Comparison of ENCODE assay signal across 8 mouse cellular contexts in genomic region chr16:94370915-94371300, GRCm38 (mm10). TPM values are rescaled to one million over a fixed set of nuclear protein-coding genes. Genes with fewer than 3 reads are reported as not detected.
A peak's percentile ranks its signal among the peaks of the same experiment; 100 is the strongest.
DNase-seq lines count a peak whose midpoint lies in the region; ATAC-seq and TF ChIP-seq lines count a peak whose summit lies in the region.

No protein-coding gene starts in this region.

- peak; percentile 78 for ATAC-seq in intestine, embryonic 14.5 days (replicated peaks; ENCODE audit: low FRiP score, low TSS enrichment, low read depth)
- ATAC-seq in limb, embryonic 15.5 days (ENCODE audit: insufficient number of reproducible peaks, low FRiP score, low TSS enrichment, low read depth), result peak; percentile 83
- peak; percentile 79 for ATAC-seq in midbrain, embryonic 15.5 days (replicated peaks)
- ATAC-seq in stomach, postnatal 0 days (ENCODE audit: low FRiP score, low TSS enrichment), result peak; percentile 88

- TF ChIP-seq CTCF in stomach, postnatal 0 days (IDR thresholded peaks at IDR 0.05; ENCODE audit: low read depth), result no peak

- under 1% methylated on average over 40 of the region's 43 CpGs for WGBS in intestine, embryonic 14.5 days
- under 1% methylated on average over 42 of the region's 43 CpGs for WGBS in limb, embryonic 15.5 days
- under 1% methylated on average over 43 of the region's 43 CpGs for WGBS in midbrain, embryonic 15.5 days
- WGBS in stomach, postnatal 0 days, result 0% methylated on average over 22 of the region's 43 CpGs

- TF ChIP-seq EP300 in stomach, postnatal 0 days (optimal IDR thresholded peaks at IDR 0.05), result no peak

- peaks cover 24% of the 10 kb centered on the region for H3K4me1 ChIP-seq in intestine, embryonic 14.5 days (replicated peaks; ENCODE audit: control insufficient read depth, insufficient read depth, low read length)
- peaks cover 14% of the 10 kb centered on the region for H3K4me1 ChIP-seq in limb, embryonic 15.5 days
- peaks cover 40% of the 10 kb centered on the region for H3K4me1 ChIP-seq in midbrain, embryonic 15.5 days
- H3K4me1 ChIP-seq in stomach, postnatal 0 days (replicated peaks; ENCODE audit: control insufficient read depth, insufficient read depth), result 0 out of 2 replicates have a peak, but pooled peaks cover 3% of the 10 kb centered on the region

- H3K4me2 ChIP-seq in intestine, embryonic 14.5 days (ENCODE audit: low read length), result peak overlapping the region; percentile 65
- peak overlapping the region; percentile 67 for H3K4me2 ChIP-seq in limb, embryonic 15.5 days
- H3K4me2 ChIP-seq in midbrain, embryonic 15.5 days, result peak overlapping the region; percentile 55
- H3K4me2 ChIP-seq in stomach, postnatal 0 days (replicated peaks; ENCODE audit: low read depth), result peak overlapping the region; percentile 86

- peak; percentile 65 for DNase-seq in left cerebral cortex, adult 11 months (ENCODE audit: low spot score)
- DNase-seq in left cerebral cortex, postnatal 14 days (ENCODE audit: low spot score in 2 of 2), result no peak
- peak; percentile 88 for DNase-seq in cerebellum, adult 9-11 months
- peak; percentile 38 to 46 for DNase-seq in frontal cortex, postnatal 25 days (ENCODE audit: low spot score in 2 of 2)
- DNase-seq in intestine, embryonic 14.5 days (ENCODE audit: low spot score), result no peak
- peak; percentile 88 for DNase-seq in stomach, postnatal 0 days (ENCODE audit: low spot score)

- no peaks in the 10 kb centered on the region for H3K27me3 ChIP-seq in intestine, embryonic 14.5 days (replicated peaks; ENCODE audit: control insufficient read depth, insufficient read depth, low read length)
- no peaks in the 10 kb centered on the region for H3K27me3 ChIP-seq in limb, embryonic 15.5 days
- H3K27me3 ChIP-seq in midbrain, embryonic 15.5 days (replicated peaks), result no peaks in the 10 kb centered on the region
- no peaks in the 10 kb centered on the region for H3K27me3 ChIP-seq in stomach, postnatal 0 days (ENCODE audit: control insufficient read depth, insufficient read depth, low read length)

- intact Hi-C loops in left cerebral cortex, postnatal 14 days (cut with DNase I), result loop anchor here (1.0 kb wide), 1 partner anchor 58 kb away; the partner anchor contains the start of gene Hlcs

- no peaks in the 10 kb centered on the region for H3K36me3 ChIP-seq in intestine, embryonic 14.5 days (ENCODE audit: control insufficient read depth, insufficient read depth, low read length)
- peaks cover 2% of the 10 kb centered on the region; the same call in 1 of the 2 replicates for H3K36me3 ChIP-seq in limb, embryonic 15.5 days
- H3K36me3 ChIP-seq in midbrain, embryonic 15.5 days (replicated peaks), result no peaks in the 10 kb centered on the region
- H3K36me3 ChIP-seq in stomach, postnatal 0 days (ENCODE audit: control insufficient read depth, insufficient read depth, low read length), result no peaks in the 10 kb centered on the region

- H3K4me3 ChIP-seq in intestine, embryonic 14.5 days (ENCODE audit: low read depth, low read length), result peak overlapping the region; percentile 67
- H3K4me3 ChIP-seq in limb, embryonic 15.5 days, result peak overlapping the region; percentile 99
- H3K4me3 ChIP-seq in midbrain, embryonic 15.5 days, result peak overlapping the region; percentile 93
- peak overlapping the region; percentile 91 for H3K4me3 ChIP-seq in stomach, postnatal 0 days (ENCODE audit: low read depth, low read length)

- H3K9ac ChIP-seq in intestine, embryonic 14.5 days (ENCODE audit: low read length), result peak overlapping the region; percentile 74
- peak overlapping the region; percentile 94 for H3K9ac ChIP-seq in limb, embryonic 15.5 days
- peak overlapping the region; percentile 100 for H3K9ac ChIP-seq in midbrain, embryonic 15.5 days
- peak overlapping the region; percentile 91 for H3K9ac ChIP-seq in stomach, postnatal 0 days (ENCODE audit: low read length)

- H3K9me3 ChIP-seq in intestine, embryonic 14.5 days (ENCODE audit: control insufficient read depth, low read length), result no peaks in the 10 kb centered on the region
- H3K9me3 ChIP-seq in limb, embryonic 15.5 days, result no peaks in the 10 kb centered on the region
- no peaks in the 10 kb centered on the region for H3K9me3 ChIP-seq in midbrain, embryonic 15.5 days
- no peaks in the 10 kb centered on the region for H3K9me3 ChIP-seq in stomach, postnatal 0 days (ENCODE audit: control insufficient read depth, low read length)

- H3K27ac ChIP-seq in intestine, embryonic 14.5 days (ENCODE audit: low read depth), result peak overlapping the region; percentile 97
- peak overlapping the region; percentile 98 for H3K27ac ChIP-seq in limb, embryonic 15.5 days
- H3K27ac ChIP-seq in midbrain, embryonic 15.5 days, result peak overlapping the region; percentile 100
- peak overlapping the region; percentile 98 for H3K27ac ChIP-seq in stomach, postnatal 0 days (replicated peaks)

RNA-seq across cellular contexts. Expression of gene Ttc3, which starts 0.5 kb away (rescaled TPM):
- 100 to 1,000 TPM; 802 to 810 TPM for total RNA-seq in left cerebral cortex, postnatal 14 days (2021)
- polyA plus RNA-seq in intestine, embryonic 14.5 days (2014; fragmentation: Nextera tagmentation; extraction: Ambion mirVana), result 229 and 266 TPM in 2 replicates
- 228 and 237 TPM in 2 replicates for polyA plus RNA-seq in limb, embryonic 15.5 days (2015; fragmentation: Nextera tagmentation; extraction: Ambion mirVana)
- 917 and 970 TPM in 2 replicates for polyA plus RNA-seq in midbrain, embryonic 15.5 days (2015; fragmentation: Nextera tagmentation; extraction: Ambion mirVana)
- polyA plus RNA-seq in stomach, postnatal 0 days (2015; fragmentation: Nextera tagmentation; extraction: Ambion mirVana), result 58.0 and 60.3 TPM in 2 replicates

RNA-seq across cellular contexts. Expression of gene Pigp, which starts 0.7 kb away (rescaled TPM):
- 10 to 100 TPM; 42.0 to 44.8 TPM for total RNA-seq in left cerebral cortex, postnatal 14 days (2021)
- polyA plus RNA-seq in intestine, embryonic 14.5 days (2014; fragmentation: Nextera tagmentation; extraction: Ambion mirVana), result 90.3 and 92.5 TPM in 2 replicates
- 109 and 128 TPM in 2 replicates for polyA plus RNA-seq in limb, embryonic 15.5 days (2015; fragmentation: Nextera tagmentation; extraction: Ambion mirVana)
- polyA plus RNA-seq in midbrain, embryonic 15.5 days (2015; fragmentation: Nextera tagmentation; extraction: Ambion mirVana), result 110 and 114 TPM in 2 replicates
- polyA plus RNA-seq in stomach, postnatal 0 days (2015; fragmentation: Nextera tagmentation; extraction: Ambion mirVana), result 157 TPM in 2 replicates

RNA-seq across cellular contexts. Expression of gene Ripply3, which starts 42.7 kb away (rescaled TPM):
- under 1 TPM; 0.21 to 0.22 TPM for total RNA-seq in left cerebral cortex, postnatal 14 days (2021)
- polyA plus RNA-seq in intestine, embryonic 14.5 days (2014; fragmentation: Nextera tagmentation; extraction: Ambion mirVana), result 4.4 and 5.0 TPM in 2 replicates
- polyA plus RNA-seq in limb, embryonic 15.5 days (2015; fragmentation: Nextera tagmentation; extraction: Ambion mirVana), result 4.8 and 6.5 TPM in 2 replicates
- 1.1 and 1.7 TPM in 2 replicates for polyA plus RNA-seq in midbrain, embryonic 15.5 days (2015; fragmentation: Nextera tagmentation; extraction: Ambion mirVana)
- polyA plus RNA-seq in stomach, postnatal 0 days (2015; fragmentation: Nextera tagmentation; extraction: Ambion mirVana), result 9.7 and 10.0 TPM in 2 replicates

RNA-seq across cellular contexts. Expression of gene Hlcs, which starts 57.5 kb away (rescaled TPM):
- 10 to 100 TPM; 14.0 to 15.8 TPM for total RNA-seq in left cerebral cortex, postnatal 14 days (2021)
- polyA plus RNA-seq in intestine, embryonic 14.5 days (2014; fragmentation: Nextera tagmentation; extraction: Ambion mirVana), result 8.9 and 10.1 TPM in 2 replicates
- 7.8 and 8.5 TPM in 2 replicates for polyA plus RNA-seq in limb, embryonic 15.5 days (2015; fragmentation: Nextera tagmentation; extraction: Ambion mirVana)
- polyA plus RNA-seq in midbrain, embryonic 15.5 days (2015; fragmentation: Nextera tagmentation; extraction: Ambion mirVana), result 9.7 and 10.1 TPM in 2 replicates
- polyA plus RNA-seq in stomach, postnatal 0 days (2015; fragmentation: Nextera tagmentation; extraction: Ambion mirVana), result 7.0 TPM in 2 replicates

Comparison
In these comparisons a context has a peak if more than half of its experiments do, and no peak if none do; other contexts are left out.
1. DNase-seq: peak in left cerebral cortex, adult 11 months (single experiment), cerebellum, adult 9-11 months (single experiment), frontal cortex, postnatal 25 days (2 of 2) and stomach, postnatal 0 days (single experiment); none in left cerebral cortex, postnatal 14 days (0 of 2) and intestine, embryonic 14.5 days (single experiment).
2. Peak in every context shown above with its lines, with median percentiles within 50 percentile points of each other: ATAC-seq, H3K27ac ChIP-seq, H3K4me2 ChIP-seq, H3K4me3 ChIP-seq and H3K9ac ChIP-seq.